Mouse (Mus musculus): ENCODE results near the gene Tor1aip1. TPM values are rescaled to one million over a fixed set of nuclear protein-coding genes. Genes with fewer than 3 reads are reported as not detected.

Gene Tor1aip1
- polyA plus RNA-seq, 1 experiment: 16.5 TPM

GRCm38 (mm10) chr1:155973068-155973718, 63.1 kb downstream of the Tor1aip1 start, which contains the start of gene Cep350:
Cep350 (minus strand) TSS chr1:155973255.
- Histone ChIP-seq H3ac (ENCODE audit: control insufficient read depth, insufficient read length, low read depth) (peak within 1 kb of the TSS; percentile 99), H3K4me3 (ENCODE audit: insufficient read depth, poor library complexity, severe bottlenecking) (peak within 1 kb of the TSS; percentile 84), H3K27me3 (ENCODE audit: control insufficient read depth, insufficient read depth, insufficient read length) (no peaks in the 10 kb centered on the region), H3K79me2 (ENCODE audit: control insufficient read depth, insufficient read depth) (peaks cover 46% of the 10 kb centered on the region), H3K36me3 (ENCODE audit: control insufficient read depth, insufficient read depth) (no peaks in the 10 kb centered on the region), H3K79me3 (ENCODE audit: low read depth) (peaks cover 24% of the 10 kb centered on the region)
- no peak for TF ChIP-seq MYOD1 (IDR thresholded peaks at IDR 0.05; ENCODE audit: control insufficient read depth, insufficient read length, low read depth)
- TF ChIP-seq CTCF (IDR thresholded peaks at IDR 0.05; ENCODE audit: control insufficient read depth, insufficient read depth, insufficient read length): no peak
- TF ChIP-seq CEBPB (IDR thresholded peaks at IDR 0.05; ENCODE audit: low read depth): no peak
- no peak for TF ChIP-seq FOSL1 (IDR thresholded peaks at IDR 0.05; ENCODE audit: insufficient read depth, low read length, poor library complexity, severe bottlenecking)
- TF ChIP-seq MAX (IDR thresholded peaks at IDR 0.05): no peak
- TF ChIP-seq USF1 (IDR thresholded peaks at IDR 0.05; ENCODE audit: low read depth): no peak
- no peak for TF ChIP-seq MYOG (IDR thresholded peaks at IDR 0.05; ENCODE audit: control insufficient read depth, extremely low read depth, insufficient read length)

- no peaks in the 10 kb centered on the region for H3K36me3 ChIP-seq (ENCODE audit: control insufficient read depth, insufficient read depth)
- H3ac ChIP-seq (ENCODE audit: control insufficient read depth, insufficient read length, low read depth): peak overlapping the region; percentile 99
- peaks cover 54% of the 10 kb centered on the region for H3K79me2 ChIP-seq (ENCODE audit: control insufficient read depth, insufficient read depth)
- H3K4me3 ChIP-seq (ENCODE audit: insufficient read depth, poor library complexity, severe bottlenecking): peak overlapping the region; percentile 84
- no peak for TF ChIP-seq USF1 (IDR thresholded peaks at IDR 0.05; ENCODE audit: low read depth)
- no peak for TF ChIP-seq MYOG (IDR thresholded peaks at IDR 0.05; ENCODE audit: control insufficient read depth, extremely low read depth, insufficient read length)
- no peak for TF ChIP-seq MYOD1 (IDR thresholded peaks at IDR 0.05; ENCODE audit: control insufficient read depth, insufficient read length, low read depth)
- TF ChIP-seq FOSL1 (IDR thresholded peaks at IDR 0.05; ENCODE audit: insufficient read depth, low read length, poor library complexity, severe bottlenecking): no peak
- no peak for TF ChIP-seq CEBPB (IDR thresholded peaks at IDR 0.05; ENCODE audit: low read depth)
- TF ChIP-seq MAX (IDR thresholded peaks at IDR 0.05): no peak
- no peak for TF ChIP-seq CTCF (IDR thresholded peaks at IDR 0.05; ENCODE audit: control insufficient read depth, insufficient read depth, insufficient read length)
- H3K79me3 ChIP-seq (ENCODE audit: low read depth): peaks cover 24% of the 10 kb centered on the region
- no peaks in the 10 kb centered on the region for H3K27me3 ChIP-seq (ENCODE audit: control insufficient read depth, insufficient read depth, insufficient read length)
Observed at GRCm38 (mm10) chr1:155972146-155973067, 63.9 kb downstream of the Tor1aip1 start.

Other genes starting within 250 kb of the Tor1aip1 start
- 70.3 TPM for gene Qsox1, start 223.6 kb downstream of the Tor1aip1 start, polyA plus RNA-seq (2012; fragmentation: generic; extraction: Trizol)
- gene Cep350, start 63.2 kb downstream of the Tor1aip1 start, polyA plus RNA-seq (2012; fragmentation: generic; extraction: Trizol): 2.0 TPM
- gene Tor1aip2, start 1.1 kb downstream of the Tor1aip1 start, polyA plus RNA-seq (2012; fragmentation: generic; extraction: Trizol): 38.4 TPM
- gene Fam163a, start 168.5 kb upstream of the Tor1aip1 start, polyA plus RNA-seq (2012; fragmentation: generic; extraction: Trizol): not detected